Mouse (Mus musculus) monocyte, adult 5-6 weeks (primary cell): Measurements from ENCODE around the gene Depdc5. TPM values are rescaled to one million over a fixed set of nuclear protein-coding genes. Genes with fewer than 3 reads are reported as not detected.
"Not testable (repeated sequence)": the region's sequence is repeated elsewhere in the genome, so short reads cannot be mapped to it uniquely, and the experiment has no call there.

Experiments used
- ATAC-seq: fragments of 153-309, 156-312 bp; replicated peaks from 2 replicates; pipeline ENCODE4 v1.8.0; 2017; ENCODE audit warnings: mild to moderate bottlenecking; ENCODE audit not compliant: low TSS enrichment, insufficient number of reproducible peaks, severe bottlenecking, poor library complexity, low FRiP score
- total RNA-seq: library from RNA; stranded (forward); fragments of 200-1000, 200-491, 200-594 nt; gene quantifications from 3 replicates; pipeline ENCODE4 v1.2.3, GENCODE M21; 2017

The Depdc5 gene
- total RNA-seq, 1 experiment from 2014 or later: 49.2 TPM

- ATAC-seq: no peak
Observed at GRCm38 (mm10) chr5:32869389-32870024, 6.0 kb downstream of the Depdc5 start.

DNA sequence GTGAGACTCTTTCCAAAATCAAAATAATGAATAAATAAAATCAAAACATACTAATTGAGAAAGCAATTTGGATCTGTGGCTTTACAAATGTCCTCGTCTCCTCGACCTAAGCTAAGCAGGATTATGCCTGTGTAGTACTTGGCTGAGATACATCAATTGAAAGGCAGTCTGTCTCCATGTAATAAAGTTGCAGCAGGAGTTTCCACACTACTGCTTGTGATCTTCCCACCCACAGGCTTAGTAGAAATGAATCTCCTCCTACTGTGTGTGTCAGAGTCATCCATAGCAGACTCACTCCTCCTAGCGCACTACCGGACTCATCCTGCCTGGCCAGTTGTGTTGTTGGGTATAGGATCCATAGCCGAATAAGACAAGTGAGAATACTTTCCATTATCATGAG lies 8.8 kb downstream of the Depdc5 start:
- no peak for ATAC-seq

DNA sequence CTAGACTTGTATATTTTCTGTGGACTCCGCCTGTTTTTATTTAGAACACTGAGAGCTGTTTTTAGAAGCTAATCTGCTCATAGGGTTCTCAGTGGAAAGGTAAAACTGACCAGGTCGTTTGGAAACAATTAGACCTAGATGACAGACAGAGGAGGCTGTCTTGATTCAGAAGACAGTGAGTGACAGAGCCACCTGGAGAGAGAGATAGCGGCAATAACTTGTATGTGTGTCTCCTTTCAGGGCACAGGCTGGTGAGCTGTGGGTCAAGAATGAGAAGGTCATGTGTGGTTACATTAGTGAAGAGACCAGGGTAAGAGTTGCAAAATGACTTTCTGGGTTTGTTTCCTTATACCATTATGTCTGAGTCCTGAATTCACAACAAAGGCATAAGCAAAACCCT lies 23.2 kb downstream of the Depdc5 start:
- no peak for ATAC-seq

GRCm38 (mm10) chr5:32907496-32907895 lies 44.0 kb downstream of the Depdc5 start:
- ATAC-seq: no peak

GRCm38 (mm10) chr5:32914071-32914470 lies 50.6 kb downstream of the Depdc5 start:
- ATAC-seq: no peak

DNA sequence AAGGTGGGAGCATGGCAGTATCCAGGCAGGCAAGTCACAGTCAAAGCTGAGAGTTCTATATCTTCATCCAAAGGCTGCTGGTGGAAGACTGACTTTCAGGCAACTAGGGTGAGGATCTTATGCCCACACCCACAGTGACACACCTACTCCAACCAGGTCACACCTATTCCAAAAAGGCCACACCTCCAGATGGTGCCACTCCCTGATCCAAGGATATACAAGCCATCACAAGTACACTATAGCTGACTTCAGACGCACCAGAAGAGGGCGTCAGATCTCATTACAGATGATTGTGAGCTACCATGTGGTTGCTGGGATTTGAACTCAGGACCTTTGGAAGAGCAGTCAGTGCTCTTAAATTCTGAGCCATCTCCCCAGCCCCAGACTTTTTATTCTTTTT lies 55.8 kb downstream of the Depdc5 start:
- not testable (repeated sequence) for ATAC-seq

- no peak for ATAC-seq
Observed at GRCm38 (mm10) chr5:32922906-32923305, 59.4 kb downstream of the Depdc5 start.

GRCm38 (mm10) chr5:32930761-32931160 lies 67.3 kb downstream of the Depdc5 start:
- no peak for ATAC-seq

GRCm38 (mm10) chr5:32934654-32935053 lies 71.2 kb downstream of the Depdc5 start:
- no peak for ATAC-seq

DNA sequence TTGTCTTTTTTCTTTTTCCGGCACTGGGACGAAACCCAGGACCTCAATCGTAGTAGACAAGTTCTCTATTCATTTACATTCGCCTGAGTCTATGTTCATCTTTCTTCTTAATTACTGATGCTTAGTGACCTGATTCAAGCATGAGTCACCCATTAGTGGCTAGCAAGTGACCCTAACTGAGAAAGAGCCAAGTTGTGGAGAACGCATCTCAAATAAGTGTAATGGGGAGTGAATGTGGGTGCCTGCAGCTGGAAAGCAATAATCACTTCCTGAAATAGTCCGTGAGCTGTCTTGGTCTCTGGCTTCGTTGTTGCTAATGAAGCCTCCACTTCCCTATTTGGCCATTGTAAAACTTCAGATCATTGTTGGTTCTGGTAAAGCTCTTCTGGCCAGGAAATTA lies 77.1 kb downstream of the Depdc5 start:
- ATAC-seq: no peak

DNA sequence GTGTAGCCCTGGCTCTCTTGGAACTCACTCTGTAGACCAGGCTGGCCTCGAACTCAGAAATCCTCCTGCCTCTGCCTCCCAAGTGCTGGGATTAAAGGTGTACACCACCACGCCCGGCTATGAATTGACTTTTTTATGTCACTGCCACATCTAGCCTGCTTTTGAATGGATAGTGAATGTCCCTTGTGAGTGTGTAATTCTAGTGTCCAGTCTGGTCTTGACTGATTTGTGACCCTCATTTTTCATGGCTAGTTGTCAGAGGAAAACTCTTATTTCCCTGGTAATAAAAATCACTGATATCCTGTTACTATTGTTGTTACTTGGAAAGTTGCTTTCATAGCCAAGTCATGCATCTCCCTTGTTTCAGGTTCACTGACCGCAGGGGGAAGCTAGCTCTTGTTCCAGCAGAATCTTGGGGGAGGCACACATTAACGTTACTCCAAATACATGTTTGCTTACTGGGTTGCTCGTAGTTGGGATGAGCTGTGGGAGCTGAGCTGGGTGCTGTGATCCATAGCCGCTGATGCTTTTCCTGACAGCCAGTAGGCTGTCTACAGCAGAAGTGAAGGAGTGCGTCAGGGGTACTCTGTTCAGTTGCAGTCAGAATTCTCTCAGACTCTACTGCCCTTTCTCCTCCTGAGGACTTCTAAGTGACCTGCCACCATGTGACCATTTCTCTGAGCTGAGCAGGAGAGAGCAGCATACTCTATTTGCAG lies 77.9 kb downstream of the Depdc5 start:
- ATAC-seq: no peak

GRCm38 (mm10) chr5:32950077-32950476 lies 86.6 kb downstream of the Depdc5 start:
- no peak for ATAC-seq

DNA sequence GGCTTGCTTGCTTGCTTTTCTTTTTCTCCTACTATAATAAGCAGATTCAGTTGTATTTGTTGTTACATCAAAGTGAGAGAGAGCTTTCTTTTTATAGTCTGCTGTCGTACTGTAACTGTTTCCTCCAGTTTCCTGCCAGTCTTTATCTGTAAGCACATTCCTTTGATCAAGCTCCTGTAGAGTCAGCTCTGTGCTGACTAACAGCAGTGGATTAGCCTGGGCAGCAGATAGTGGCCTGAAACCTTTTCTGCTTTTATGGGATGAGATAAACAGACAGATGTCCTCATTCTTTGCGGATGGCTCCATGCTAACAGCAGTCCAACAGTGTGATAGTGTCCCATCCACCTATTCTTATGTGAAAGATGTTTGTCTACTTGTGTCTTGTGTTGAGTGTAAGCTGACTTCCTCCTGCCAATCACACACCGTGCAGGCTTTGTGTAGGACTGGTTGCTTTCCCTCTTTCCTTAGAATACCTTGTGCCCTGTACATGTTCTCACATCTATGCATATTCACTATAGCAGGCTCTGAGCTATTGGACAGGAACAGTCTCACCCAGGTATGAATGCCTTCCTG lies 87.3 kb downstream of the Depdc5 start:
- ATAC-seq: no peak

GRCm38 (mm10) chr5:32955716-32956115 lies 92.2 kb downstream of the Depdc5 start:
- no peak for ATAC-seq

- ATAC-seq: no peak
Observed at GRCm38 (mm10) chr5:32961616-32962015, 98.1 kb downstream of the Depdc5 start.

GRCm38 (mm10) chr5:32962581-32962980 lies 99.1 kb downstream of the Depdc5 start:
- no peak for ATAC-seq

DNA sequence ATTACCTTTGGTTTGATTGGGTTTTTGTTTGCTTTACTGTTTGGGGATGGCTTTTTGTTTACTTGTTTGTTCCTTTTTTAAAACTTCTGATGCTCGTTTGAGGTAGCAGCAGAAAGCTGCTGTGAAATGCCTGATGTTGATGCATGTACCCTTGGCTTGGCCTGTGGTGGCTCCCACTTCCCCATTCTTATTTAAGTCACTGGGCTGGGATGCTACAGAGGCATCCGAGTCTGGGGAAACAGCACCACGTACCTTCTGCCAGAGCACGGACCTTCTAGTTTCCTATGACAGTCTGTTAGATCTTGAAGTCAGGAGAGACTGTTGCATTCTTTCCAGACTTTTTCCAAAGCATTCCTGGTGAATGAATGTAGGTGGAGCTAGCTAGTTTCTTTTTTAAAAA lies 113.0 kb downstream of the Depdc5 start:
- 0 out of 2 replicates have a peak, but pooled peaks have one; percentile 50 for ATAC-seq

DNA sequence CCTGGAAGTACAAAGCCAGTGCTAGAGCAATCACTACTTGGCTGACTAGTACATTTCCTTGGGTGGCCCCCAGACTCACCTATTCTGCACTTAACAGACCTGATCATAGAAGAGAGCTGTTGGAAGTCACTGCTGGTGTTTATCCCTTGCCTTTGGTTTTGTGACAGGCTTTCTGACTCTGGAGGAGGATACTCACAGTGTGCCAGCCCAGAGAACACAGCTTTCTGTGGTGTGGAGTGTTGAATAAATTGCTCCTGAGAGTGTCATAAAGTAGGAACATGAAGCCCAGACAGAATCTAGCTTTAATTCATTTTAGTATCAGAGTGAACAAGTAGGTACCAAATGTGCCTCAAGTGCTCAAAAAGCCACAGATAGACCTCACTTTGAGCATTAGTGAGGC lies 113.7 kb downstream of the Depdc5 start:
- ATAC-seq: no peak

- ATAC-seq: no peak
Observed at GRCm38 (mm10) chr5:32985379-32985778, 121.9 kb downstream of the Depdc5 start.

DNA sequence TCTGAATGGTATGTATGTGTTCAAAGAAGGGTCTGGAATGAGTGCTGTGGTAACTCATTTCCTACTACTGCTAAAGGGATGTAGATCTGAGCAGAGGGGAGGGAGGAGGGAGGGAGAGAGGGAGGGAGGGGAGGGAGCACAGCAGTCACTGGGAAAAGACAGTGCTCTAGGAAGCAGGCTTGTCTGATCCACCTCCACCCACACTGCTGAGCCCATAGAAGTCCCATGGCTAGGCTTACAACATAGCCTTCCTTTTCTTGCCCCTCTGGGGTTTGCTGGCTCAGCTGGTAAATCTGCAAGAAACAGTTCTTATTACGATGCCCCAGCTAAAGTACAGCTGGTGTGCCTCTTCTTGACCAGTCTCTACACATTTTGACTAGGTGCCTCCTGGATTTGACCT lies 124.4 kb downstream of the Depdc5 start:
- no peak for ATAC-seq
